Mouse (Mus musculus) forebrain, embryonic 13.5 days (tissue): ENCODE results near the gene Sept11. TPM values are rescaled to one million over a fixed set of nuclear protein-coding genes. Genes with fewer than 3 reads are reported as not detected.
A peak's percentile ranks its signal among the peaks of the same experiment; 100 is the strongest.

ENCODE experiments used
- ATAC-seq: fragments of 200-750 bp; cut with Nextera tagmentation; 2 replicates; pipeline ENCODE4 v1.8.0; 2017
- H3K27ac ChIP-seq: fragments of 300-500 bp; sonication (generic); 2 replicates; pipeline ENCODE4 v1.5.1; 2015; ENCODE audit warnings: inconsistent platforms, mild to moderate bottlenecking, moderate library complexity
- H3K27me3 ChIP-seq: fragments of 300-500 bp; sonication (generic); 2 replicates; pipeline ENCODE4 v1.6.1; 2015; ENCODE audit warnings: mild to moderate bottlenecking, inconsistent platforms
- H3K36me3 ChIP-seq: fragments of 300-500 bp; sonication (generic); 2 replicates; pipeline ENCODE4 v1.6.1; 2015; ENCODE audit warnings: mild to moderate bottlenecking, inconsistent platforms; ENCODE audit not compliant: poor library complexity, severe bottlenecking
- H3K4me1 ChIP-seq: fragments of 300-500 bp; sonication (generic); 2 replicates; pipeline ENCODE4 v1.6.1; 2015; ENCODE audit warnings: inconsistent platforms
- H3K4me2 ChIP-seq: fragments of 300-500 bp; sonication (generic); 2 replicates; pipeline ENCODE4 v1.6.1; 2015; ENCODE audit warnings: inconsistent platforms, mild to moderate bottlenecking, moderate library complexity
- H3K4me3 ChIP-seq: fragments of 300-500 bp; sonication (generic); 2 replicates; pipeline ENCODE4 v1.5.1; 2015; ENCODE audit warnings: mild to moderate bottlenecking, inconsistent platforms
- H3K9ac ChIP-seq: fragments of 300-500 bp; sonication (generic); 2 replicates; pipeline ENCODE4 v1.6.1; 2015; ENCODE audit warnings: mild to moderate bottlenecking, inconsistent platforms
- H3K9me3 ChIP-seq: fragments of 300-500 bp; sonication (generic); replicated peaks from 2 replicates; pipeline ENCODE4 v1.6.1; 2016; ENCODE audit warnings: inconsistent platforms
- WGBS: fragments of 180-500 bp; shearing (Covaris S2); methylation state at CpG from one replicate; pipeline ENCODE4 v1.1.7; 2015; 5-methylcytosine and 5-hydroxymethylcytosine counted together
- polyA plus RNA-seq: library from polyadenylated mRNA; unstranded; fragments of >200 nt; fragmentation: Nextera tagmentation; extraction: Ambion mirVana; gene quantifications from 2 replicates; pipeline ENCODE4 v1.2.1, GENCODE M21; 2015

Sept11 gene
- 201 and 207 TPM in 2 replicates for polyA plus RNA-seq

GRCm38 (mm10) chr5:93092857-93093622 lies at the start of gene Sept11:
Sept11 (plus strand) TSS chr5:93093437.
- Histone ChIP-seq H3K4me1 (peaks cover 49% of the 10 kb centered on the region), H3K9me3 (no peaks in the 10 kb centered on the region), H3K4me2 (peak within 1 kb of the TSS; percentile 95), H3K9ac (peak within 1 kb of the TSS; percentile 90), H3K27ac (peak within 1 kb of the TSS; percentile 97), H3K4me3 (peak within 1 kb of the TSS; percentile 82), H3K27me3 (no peaks in the 10 kb centered on the region), H3K36me3 (no peaks in the 10 kb centered on the region)
- peak; percentile 92 for ATAC-seq
- WGBS = 0% methylated on average over 61 of the region's 63 CpGs

- Histone ChIP-seq H3K27ac (no peak overlapping the region), H3K9me3 (no peaks in the 10 kb centered on the region), H3K4me1 (peaks cover 20% of the 10 kb centered on the region), H3K36me3 (no peaks in the 10 kb centered on the region), H3K4me3 (peak overlapping the region; percentile 51), H3K4me2 (peak overlapping the region; percentile 96), H3K9ac (peak overlapping the region; percentile 55; the same call in 1 of the 2 replicates), H3K27me3 (peaks cover 84% of the 10 kb centered on the region)
- 3% methylated on average over 60 of the region's 69 CpGs for whole genome bisulfite sequencing
- ATAC-seq = peak; percentile 22; the same call in 1 of the 2 replicates
These were observed 49.3 kb upstream of the Sept11 start for GRCm38 (mm10) chr5:93043688-93044583.

DNA sequence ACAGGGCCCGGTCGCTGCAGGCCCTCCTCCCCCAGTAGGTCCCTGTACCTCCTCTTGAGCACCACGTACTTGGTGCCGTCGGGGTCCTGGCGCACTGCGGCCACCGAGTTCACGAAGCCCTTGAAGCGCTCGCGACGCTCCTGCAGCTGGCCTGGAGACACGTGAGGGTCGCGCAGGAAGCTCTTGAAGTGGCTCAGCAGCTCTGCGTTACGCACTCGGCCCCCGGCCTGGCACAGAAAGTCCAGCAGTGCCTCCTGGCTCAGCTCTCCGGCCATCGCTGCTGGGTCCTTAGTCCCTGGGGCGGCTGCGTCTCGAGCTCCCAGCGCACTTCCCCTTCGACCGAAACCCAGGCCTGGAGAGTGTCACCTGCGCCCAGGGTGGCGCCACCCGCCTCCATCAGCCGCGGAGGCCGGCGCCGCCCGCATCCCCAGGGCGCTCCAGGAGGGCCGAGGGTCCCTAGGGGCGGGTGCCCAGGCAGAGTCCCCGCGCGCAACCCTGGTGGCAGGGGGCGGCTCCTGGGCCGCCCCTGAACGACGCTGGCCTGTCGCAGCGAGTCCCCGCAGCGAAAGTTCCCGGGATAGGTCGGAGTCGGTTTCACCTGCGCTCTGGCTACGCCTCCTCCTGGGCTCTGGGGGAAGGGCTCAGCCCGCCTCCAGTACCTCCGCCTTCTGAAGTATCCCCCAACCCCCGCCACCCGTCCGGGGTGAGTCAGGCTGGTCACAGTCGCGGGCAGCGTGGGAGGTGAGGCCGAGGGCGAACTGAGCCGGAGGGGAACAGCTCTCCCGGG lies 48.5 kb upstream of the Sept11 start, which contains the start of gene Sowahb:
Gene Sowahb (minus strand): TSS at position 439 of the 787 bp plus-strand sequence.
- Histone ChIP-seq H3K9ac (peak within 1 kb of the TSS; percentile 55), H3K4me1 (peaks cover 20% of the 10 kb centered on the region), H3K4me2 (peak within 1 kb of the TSS; percentile 96), H3K27ac (no peak within 1 kb of the TSS), H3K4me3 (peak within 1 kb of the TSS; percentile 51), H3K27me3 (peaks cover 92% of the 10 kb centered on the region), H3K36me3 (no peaks in the 10 kb centered on the region), H3K9me3 (no peaks in the 10 kb centered on the region)
- peak; percentile 52 for ATAC-seq
- WGBS = 1% methylated on average over 55 of the region's 68 CpGs

DNA sequence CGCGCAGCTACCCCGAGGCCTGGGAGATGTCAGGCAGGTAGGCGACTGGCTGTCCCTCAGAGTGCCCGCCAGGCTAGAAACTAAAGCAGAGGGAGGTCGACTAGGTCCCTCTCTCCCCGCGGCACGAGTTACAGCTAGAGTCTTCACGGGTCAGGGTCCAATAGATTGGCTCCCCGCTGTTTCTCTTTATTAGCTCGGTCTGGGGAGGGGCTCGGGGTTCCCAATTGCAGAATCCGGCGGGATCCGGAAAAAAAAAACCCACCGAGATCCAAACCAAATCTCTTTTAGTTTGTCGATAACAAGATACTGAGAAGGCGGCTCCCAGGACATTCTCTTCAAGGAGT lies 47.9 kb upstream of the Sept11 start:
- Histone ChIP-seq H3K4me2 (peak overlapping the region; percentile 96), H3K9ac (peak overlapping the region; percentile 55), H3K36me3 (no peaks in the 10 kb centered on the region), H3K4me1 (peaks cover 20% of the 10 kb centered on the region), H3K27ac (no peak overlapping the region), H3K27me3 (peaks cover 89% of the 10 kb centered on the region), H3K9me3 (no peaks in the 10 kb centered on the region), H3K4me3 (peak overlapping the region; percentile 51)
- WGBS = under 1% methylated on average over 19 of the region's 19 CpGs
- no peak; the same call in 1 of the 2 replicates for ATAC-seq

DNA sequence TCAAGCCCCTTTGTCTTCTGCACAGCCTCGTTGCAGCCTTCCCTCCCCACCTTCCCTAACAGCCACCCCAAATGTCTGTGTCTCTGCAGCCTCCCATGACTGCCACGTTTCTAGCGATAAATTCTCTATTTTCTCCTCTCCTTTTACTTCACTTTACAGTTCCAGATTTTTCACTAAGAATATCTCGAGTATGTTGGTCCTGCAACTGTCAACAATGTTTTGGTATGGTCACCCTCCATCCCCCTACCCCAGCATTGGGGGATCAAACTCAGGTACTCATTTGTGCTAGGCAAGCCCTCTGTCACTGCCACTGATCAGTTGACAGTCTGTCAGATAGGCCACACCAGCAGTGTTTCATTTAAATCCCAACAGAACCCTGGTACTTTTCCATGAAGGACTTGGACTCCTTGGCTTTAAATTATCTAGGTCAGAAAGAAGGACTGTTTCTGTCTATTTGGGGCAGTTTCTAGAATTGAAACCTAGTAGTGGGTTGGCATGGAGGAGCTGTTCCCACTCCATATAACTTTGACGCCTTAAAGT lies 46.9 kb upstream of the Sept11 start:
- no peak overlapping the region for H3K27ac ChIP-seq
- H3K4me1 ChIP-seq = peaks cover 20% of the 10 kb centered on the region
- no peak overlapping the region for H3K4me2 ChIP-seq
- H3K27me3 ChIP-seq = peaks cover 83% of the 10 kb centered on the region
- no peaks in the 10 kb centered on the region for H3K36me3 ChIP-seq
- no peak overlapping the region for H3K9ac ChIP-seq
- no peak for ATAC-seq
- no peak overlapping the region for H3K4me3 ChIP-seq
- no peaks in the 10 kb centered on the region for H3K9me3 ChIP-seq
- 23% methylated on average over 5 of the region's 5 CpGs for WGBS

GRCm38 (mm10) chr5:93048481-93049240 lies 44.6 kb upstream of the Sept11 start:
- Histone ChIP-seq H3K4me1 (peaks cover 23% of the 10 kb centered on the region), H3K4me3 (no peak overlapping the region), H3K4me2 (no peak overlapping the region), H3K9me3 (no peaks in the 10 kb centered on the region), H3K9ac (no peak overlapping the region), H3K27ac (no peak overlapping the region), H3K36me3 (no peaks in the 10 kb centered on the region), H3K27me3 (peaks cover 60% of the 10 kb centered on the region)
- no peak for ATAC-seq
- whole genome bisulfite sequencing = 66% methylated on average over 13 of the region's 13 CpGs

DNA sequence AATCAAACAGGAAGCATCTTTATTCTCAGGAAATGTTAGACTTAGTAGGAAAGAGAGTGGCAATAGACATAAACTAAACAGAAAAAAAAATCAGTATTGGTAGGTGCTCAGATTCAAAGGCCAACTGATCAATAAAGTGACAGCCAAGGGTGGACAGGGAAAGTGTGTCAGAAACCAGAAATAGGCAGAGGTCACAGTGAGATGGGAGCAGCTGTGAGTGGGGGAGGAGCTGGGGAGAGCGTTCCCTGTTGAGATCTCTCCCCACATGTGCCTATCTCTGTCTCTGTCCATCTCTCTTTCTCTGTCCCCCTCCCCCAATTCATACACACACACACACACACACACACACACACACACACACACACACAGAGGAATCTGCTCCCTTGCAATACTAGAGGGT lies 43.3 kb upstream of the Sept11 start:
- 78% methylated on average over 1 of the region's 1 CpGs for WGBS
- Histone ChIP-seq H3K9ac (no peak overlapping the region), H3K4me1 (peaks cover 16% of the 10 kb centered on the region), H3K27me3 (peaks cover 47% of the 10 kb centered on the region), H3K9me3 (no peaks in the 10 kb centered on the region), H3K4me2 (no peak overlapping the region), H3K36me3 (no peaks in the 10 kb centered on the region), H3K4me3 (no peak overlapping the region), H3K27ac (no peak overlapping the region)
- ATAC-seq = no peak

GRCm38 (mm10) chr5:93051041-93051440 lies 42.2 kb upstream of the Sept11 start:
- ATAC-seq = no peak

DNA sequence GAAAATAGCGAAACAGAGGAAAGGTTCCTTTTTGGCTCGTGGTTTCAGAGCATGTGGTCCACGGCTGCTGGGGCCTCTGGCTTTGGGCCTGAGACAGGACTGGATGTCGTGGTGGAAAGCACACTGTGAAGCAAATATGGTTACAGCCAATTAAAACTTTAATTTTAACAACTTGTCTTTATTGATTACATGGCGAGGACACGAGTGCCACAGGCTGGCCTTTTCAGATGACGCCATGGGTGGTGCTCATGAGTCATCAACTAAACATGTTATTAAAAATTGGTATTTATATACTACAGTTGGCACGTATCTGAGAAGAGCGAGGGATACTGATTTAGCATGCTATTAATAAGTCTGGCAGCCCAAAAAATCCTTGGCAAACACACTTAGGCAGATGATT lies 41.3 kb upstream of the Sept11 start:
- Histone ChIP-seq H3K36me3 (no peaks in the 10 kb centered on the region), H3K9me3 (no peaks in the 10 kb centered on the region), H3K27me3 (peaks cover 27% of the 10 kb centered on the region), H3K4me2 (no peak overlapping the region), H3K9ac (no peak overlapping the region), H3K27ac (no peak overlapping the region), H3K4me1 (peaks cover 10% of the 10 kb centered on the region), H3K4me3 (no peak overlapping the region)
- ATAC-seq = no peak
- WGBS = 81% methylated on average over 9 of the region's 9 CpGs

More at GRCm38 (mm10) chr5:93051041-93051440, 42.2 kb upstream of the Sept11 start:
- Histone ChIP-seq H3K36me3 (no peaks in the 10 kb centered on the region), H3K27ac (no peak overlapping the region), H3K4me1 (peaks cover 10% of the 10 kb centered on the region), H3K4me2 (no peak overlapping the region), H3K9me3 (no peaks in the 10 kb centered on the region), H3K27me3 (peaks cover 36% of the 10 kb centered on the region), H3K4me3 (no peak overlapping the region), H3K9ac (no peak overlapping the region)
- 53% methylated on average over 5 of the region's 5 CpGs for WGBS

- no peak overlapping the region for H3K9ac ChIP-seq
- no peak overlapping the region for H3K4me3 ChIP-seq
- no peaks in the 10 kb centered on the region for H3K36me3 ChIP-seq
- H3K9me3 ChIP-seq = no peaks in the 10 kb centered on the region
- ATAC-seq = peak; percentile 66
- peaks cover 10% of the 10 kb centered on the region for H3K27me3 ChIP-seq
- peaks cover 10% of the 10 kb centered on the region for H3K4me1 ChIP-seq
- WGBS = 24% methylated on average over 8 of the region's 8 CpGs
- H3K27ac ChIP-seq = no peak overlapping the region
- no peak overlapping the region for H3K4me2 ChIP-seq
These were observed 39.4 kb upstream of the Sept11 start for GRCm38 (mm10) chr5:93053606-93054397.
